Mouse (Mus musculus) forebrain, embryonic 11.5 days (tissue): ENCODE results near the gene Ubald2. TPM values are rescaled to one million over a fixed set of nuclear protein-coding genes. Genes with fewer than 3 reads are reported as not detected.
A peak's percentile ranks its signal among the peaks of the same experiment; 100 is the strongest.

Experiments
- ATAC-seq: fragments of 200-750 bp; cut with Nextera tagmentation; replicated peaks from 2 replicates; pipeline ENCODE4 v1.8.0; 2017; ENCODE audit warnings: moderate TSS enrichment; ENCODE audit not compliant: low FRiP score
- DNase-seq: peaks from one replicate; pipeline ENCODE4 v3.0.0-alpha.2; 2017; ENCODE audit warnings: low spot score
- H3K27ac ChIP-seq: fragments of 300-500 bp; sonication (generic); 2 replicates; pipeline ENCODE4 v1.5.1; 2014; ENCODE audit warnings: low read depth, low read length
- H3K27me3 ChIP-seq: fragments of 300-500 bp; sonication (generic); 2 replicates; pipeline ENCODE4 v1.6.1; 2014; ENCODE audit warnings: mild to moderate bottlenecking, low read length, mixed read lengths; ENCODE audit not compliant: control insufficient read depth, insufficient read depth
- H3K36me3 ChIP-seq: fragments of 300-500 bp; sonication (generic); 2 replicates; pipeline ENCODE4 v1.6.1; 2014; ENCODE audit warnings: mild to moderate bottlenecking, low read length, moderate library complexity, mixed read lengths; ENCODE audit not compliant: control insufficient read depth, insufficient read depth
- H3K4me1 ChIP-seq: fragments of 300-500 bp; sonication (generic); replicated peaks from 2 replicates; pipeline ENCODE4 v1.6.1; 2014; ENCODE audit warnings: low read length, mixed read lengths; ENCODE audit not compliant: control insufficient read depth, insufficient read depth
- H3K4me2 ChIP-seq: fragments of 300-500 bp; sonication (generic); 2 replicates; pipeline ENCODE4 v1.6.1; 2014; ENCODE audit warnings: low read depth, mild to moderate bottlenecking, low read length, moderate library complexity, mixed read lengths; ENCODE audit not compliant: severe bottlenecking
- H3K4me3 ChIP-seq: fragments of 300-500 bp; sonication (generic); 2 replicates; pipeline ENCODE4 v1.5.1; 2014; ENCODE audit warnings: low read depth, low read length
- H3K9ac ChIP-seq: fragments of 300-500 bp; sonication (generic); 2 replicates; pipeline ENCODE4 v1.6.1; 2014; ENCODE audit warnings: low read length
- H3K9me3 ChIP-seq: fragments of 300-500 bp; sonication (generic); 2 replicates; pipeline ENCODE4 v1.6.1; 2016; ENCODE audit warnings: low read length, mixed read lengths; ENCODE audit not compliant: control insufficient read depth
- WGBS: fragments of 180-500 bp; shearing (Covaris S2); extraction: QIAGEN DNeasy Blood & Tissue Kit; methylation state at CpG from one replicate; pipeline ENCODE4 v1.1.7; 2014; 5-methylcytosine and 5-hydroxymethylcytosine counted together
- polyA plus RNA-seq: library from polyadenylated mRNA; unstranded; fragments of >200 nt; fragmentation: Nextera tagmentation; extraction: Ambion mirVana; gene quantifications from 2 replicates; pipeline ENCODE4 v1.2.1, GENCODE M21; 2014

Gene Ubald2
- polyA plus RNA-seq, 1 experiment from 2014 or later: 80.2 TPM

DNA sequence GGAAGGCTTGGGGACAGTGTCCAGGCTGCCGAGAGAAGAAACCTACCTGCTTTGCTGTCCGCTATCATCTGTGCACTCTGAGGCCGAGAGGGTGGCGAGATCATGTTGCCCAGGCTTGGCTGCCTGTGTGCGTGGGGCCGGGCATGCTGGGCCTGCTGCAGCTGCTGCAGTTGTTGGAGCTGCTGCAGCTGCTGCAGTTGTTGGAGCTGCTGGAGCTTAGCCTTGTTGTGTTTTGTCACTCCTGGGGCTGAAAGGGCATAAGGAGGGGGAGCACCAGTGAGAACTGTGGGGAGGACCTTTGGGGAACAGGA is 8.9 kb downstream of the Ubald2 start:
- Histone ChIP-seq H3K4me3 (no peak overlapping the region), H3K9me3 (no peaks in the 10 kb centered on the region), H3K4me1 (0 out of 2 replicates have a peak, but pooled peaks cover 1% of the 10 kb centered on the region), H3K9ac (no peak overlapping the region), H3K27ac (no peak overlapping the region), H3K36me3 (0 out of 2 replicates have a peak, but pooled peaks cover 2% of the 10 kb centered on the region), H3K4me2 (no peak overlapping the region), H3K27me3 (peaks cover 7% of the 10 kb centered on the region)
- no peak for ATAC-seq
- no peak for DNase-seq
- 78% methylated on average over 6 of the region's 6 CpGs for WGBS

GRCm38 (mm10) chr11:116443311-116443710 is 9.4 kb downstream of the Ubald2 start:
- no peak overlapping the region for H3K4me2 ChIP-seq
- no peak overlapping the region for H3K9ac ChIP-seq
- 0 out of 2 replicates have a peak, but pooled peaks cover 2% of the 10 kb centered on the region for H3K36me3 ChIP-seq
- DNase-seq (no peak), ATAC-seq (no peak)
- peaks cover 7% of the 10 kb centered on the region for H3K27me3 ChIP-seq
- H3K4me1 ChIP-seq: 0 out of 2 replicates have a peak, but pooled peaks cover 1% of the 10 kb centered on the region
- H3K4me3 ChIP-seq: no peak overlapping the region
- no peaks in the 10 kb centered on the region for H3K9me3 ChIP-seq
- no peak overlapping the region for H3K27ac ChIP-seq
- 87% methylated on average over 6 of the region's 6 CpGs for WGBS

DNA sequence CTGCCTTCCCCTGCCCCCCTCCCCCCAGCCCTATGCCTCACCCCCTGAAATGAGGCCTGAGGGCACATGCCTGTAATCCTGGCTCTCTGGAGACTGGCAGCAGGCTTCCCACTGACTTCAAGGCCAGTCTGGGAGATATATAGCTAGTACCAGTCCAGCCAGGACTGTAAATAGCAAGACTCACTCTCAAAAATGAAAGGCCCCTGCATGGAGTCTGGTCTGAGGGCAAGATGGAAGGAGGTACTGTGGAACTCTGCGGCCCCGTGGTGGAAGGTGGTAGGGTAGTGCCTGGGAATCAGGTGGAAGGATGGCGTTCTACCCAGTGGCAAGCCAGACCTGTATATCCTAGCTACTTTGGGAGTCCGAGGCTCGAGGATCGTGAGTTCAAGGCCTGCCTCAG is 10.0 kb downstream of the Ubald2 start:
- Histone ChIP-seq H3K36me3 (0 out of 2 replicates have a peak, but pooled peaks cover 2% of the 10 kb centered on the region), H3K4me3 (no peak overlapping the region), H3K4me1 (0 out of 2 replicates have a peak, but pooled peaks cover 1% of the 10 kb centered on the region), H3K27me3 (peaks cover 7% of the 10 kb centered on the region), H3K9me3 (no peaks in the 10 kb centered on the region), H3K27ac (no peak overlapping the region), H3K4me2 (no peak overlapping the region), H3K9ac (no peak overlapping the region)
- DNase-seq: no peak
- 82% methylated on average over 6 of the region's 6 CpGs for WGBS
- ATAC-seq: no peak

DNA sequence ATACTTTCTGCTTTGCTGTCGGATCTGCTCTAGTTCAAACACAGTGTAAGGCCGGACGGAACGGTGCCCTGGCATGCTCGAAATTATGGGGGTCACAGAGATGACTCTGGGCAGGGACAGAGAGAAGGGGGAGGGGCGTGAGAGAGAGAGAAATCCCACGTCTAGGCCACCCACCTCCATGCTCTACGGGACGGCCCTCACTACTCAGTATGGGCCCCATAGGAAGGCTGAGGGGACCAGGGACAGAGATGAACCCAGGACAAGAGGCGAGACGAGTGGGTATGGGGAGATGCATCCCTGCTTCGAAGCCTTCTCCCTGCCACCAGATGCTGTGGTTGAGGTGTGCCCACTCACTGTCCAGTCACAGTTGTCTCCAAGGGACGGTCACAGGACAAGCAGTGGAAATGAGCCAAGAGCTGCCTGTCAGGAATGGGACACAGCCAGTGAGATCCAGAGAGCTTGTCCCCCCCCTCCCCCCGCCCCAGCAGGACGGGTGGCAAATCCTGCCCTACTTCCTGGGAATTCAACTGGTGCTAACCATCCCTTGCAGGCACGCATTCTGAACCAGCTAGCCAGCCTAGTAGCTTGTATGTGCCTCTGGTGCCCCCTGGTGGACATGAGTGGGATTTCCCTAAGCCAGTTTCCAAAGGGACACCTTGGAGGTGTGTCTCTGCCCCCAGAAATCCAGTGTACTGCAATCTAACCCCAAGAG is 11.9 kb downstream of the Ubald2 start:
- 32% methylated on average over 16 of the region's 16 CpGs for WGBS
- Histone ChIP-seq H3K27ac (no peak overlapping the region), H3K36me3 (no peaks in the 10 kb centered on the region), H3K9me3 (no peaks in the 10 kb centered on the region), H3K27me3 (peaks cover 7% of the 10 kb centered on the region), H3K4me1 (0 out of 2 replicates have a peak, but pooled peaks cover 1% of the 10 kb centered on the region), H3K9ac (no peak overlapping the region), H3K4me3 (no peak overlapping the region), H3K4me2 (no peak overlapping the region)
- DNase-seq: peak; percentile 97
- peak; percentile 30 for ATAC-seq

DNA sequence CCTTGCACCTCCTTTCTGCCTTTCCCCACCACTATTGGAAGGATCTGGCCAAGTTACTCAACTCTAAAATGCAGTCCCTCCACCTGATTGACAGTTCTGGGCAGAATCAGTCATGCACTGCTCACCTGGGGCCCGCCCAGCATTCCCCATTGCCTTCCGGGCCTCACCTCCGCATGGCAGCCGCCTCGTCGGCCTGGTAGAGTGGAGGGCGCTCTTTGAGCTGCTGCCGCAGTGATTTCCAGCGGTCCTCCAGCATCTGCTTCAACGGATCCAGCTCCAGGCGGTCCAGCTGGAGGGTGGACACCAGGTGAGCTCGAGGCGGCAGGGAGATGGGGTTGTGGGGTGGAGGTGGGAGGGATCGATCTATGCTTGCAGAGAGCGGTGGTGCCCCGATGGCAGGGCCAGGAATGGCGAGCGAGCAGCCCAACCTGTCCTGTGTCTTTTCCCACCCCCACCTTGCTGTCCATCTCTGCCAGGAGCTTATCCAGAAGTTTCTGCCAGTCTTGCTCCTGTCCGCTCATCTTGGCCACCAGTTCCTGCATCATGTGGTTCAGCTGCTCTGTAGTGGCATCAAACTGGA is 12.5 kb downstream of the Ubald2 start:
- peaks cover 7% of the 10 kb centered on the region for H3K27me3 ChIP-seq
- DNase-seq (no peak), ATAC-seq (0 out of 2 replicates have a peak, but pooled peaks have one; percentile 15)
- no peak overlapping the region for H3K9ac ChIP-seq
- H3K4me2 ChIP-seq: no peak overlapping the region
- 14% methylated on average over 19 of the region's 19 CpGs for WGBS
- H3K36me3 ChIP-seq: no peaks in the 10 kb centered on the region
- H3K27ac ChIP-seq: no peak overlapping the region
- H3K9me3 ChIP-seq: no peaks in the 10 kb centered on the region
- H3K4me1 ChIP-seq: 0 out of 2 replicates have a peak, but pooled peaks cover 1% of the 10 kb centered on the region
- no peak overlapping the region for H3K4me3 ChIP-seq

GRCm38 (mm10) chr11:116447822-116448221 is 13.9 kb downstream of the Ubald2 start:
- H3K9ac ChIP-seq: no peak overlapping the region
- no peaks in the 10 kb centered on the region for H3K36me3 ChIP-seq
- ATAC-seq (no peak), DNase-seq (no peak)
- H3K9me3 ChIP-seq: no peaks in the 10 kb centered on the region
- 0 out of 2 replicates have a peak, but pooled peaks cover 1% of the 10 kb centered on the region for H3K4me1 ChIP-seq
- 67% methylated on average over 5 of the region's 5 CpGs for WGBS
- H3K27ac ChIP-seq: no peak overlapping the region
- H3K4me3 ChIP-seq: no peak overlapping the region
- no peak overlapping the region for H3K4me2 ChIP-seq
- H3K27me3 ChIP-seq: peaks cover 7% of the 10 kb centered on the region

DNA sequence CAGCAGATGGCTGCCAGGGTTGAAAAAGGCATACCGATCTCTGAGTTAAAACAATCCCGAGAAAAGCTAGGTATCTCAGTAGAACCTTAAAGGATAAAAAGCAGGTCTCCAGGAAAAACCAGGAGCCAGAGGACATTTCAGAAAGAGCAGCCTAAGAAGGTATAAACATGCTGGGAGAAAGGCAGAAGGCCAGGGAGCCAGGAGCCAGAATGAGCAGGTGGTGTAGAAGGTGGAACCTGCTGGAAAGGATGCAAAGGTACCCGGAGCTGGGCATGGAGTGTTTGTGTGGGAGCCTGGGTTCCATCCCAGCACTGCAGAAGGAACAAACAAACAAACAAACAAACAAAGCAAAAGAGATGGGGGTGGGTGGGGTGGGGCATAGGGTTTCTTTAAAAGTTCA is 15.4 kb downstream of the Ubald2 start:
- Histone ChIP-seq H3K4me3 (no peak overlapping the region), H3K27me3 (peaks cover 7% of the 10 kb centered on the region), H3K27ac (no peak overlapping the region), H3K4me2 (no peak overlapping the region), H3K9ac (no peak overlapping the region), H3K36me3 (no peaks in the 10 kb centered on the region), H3K4me1 (0 out of 2 replicates have a peak, but pooled peaks cover 1% of the 10 kb centered on the region), H3K9me3 (no peaks in the 10 kb centered on the region)
- over 99% methylated on average over 3 of the region's 3 CpGs for WGBS
- no peak for ATAC-seq
- no peak for DNase-seq

DNA sequence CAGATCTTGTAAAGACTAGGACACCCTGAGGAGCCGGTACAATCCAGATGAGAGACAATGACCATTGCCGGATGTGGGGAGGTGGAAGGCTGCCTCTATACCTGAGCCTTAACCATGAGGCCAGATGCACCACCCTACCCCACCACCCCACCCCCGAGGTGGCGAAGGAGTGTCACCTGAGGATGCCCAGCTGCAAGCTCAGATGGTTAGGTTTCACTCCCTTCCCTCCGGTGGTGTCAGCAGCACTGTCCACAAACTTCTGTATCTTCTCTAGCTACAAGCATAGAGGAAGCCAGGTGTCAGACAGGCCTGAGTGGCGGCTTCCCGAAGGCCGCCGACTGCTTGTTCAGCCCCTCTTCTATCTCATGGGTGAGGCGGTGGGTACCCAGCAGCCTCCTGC is 20.0 kb downstream of the Ubald2 start:
- H3K27ac ChIP-seq: no peak overlapping the region
- H3K9me3 ChIP-seq: no peaks in the 10 kb centered on the region
- H3K4me2 ChIP-seq: no peak overlapping the region
- H3K4me3 ChIP-seq: no peak overlapping the region
- H3K9ac ChIP-seq: no peak overlapping the region
- no peaks in the 10 kb centered on the region for H3K27me3 ChIP-seq
- H3K36me3 ChIP-seq: no peaks in the 10 kb centered on the region
- DNase-seq: no peak
- WGBS: 91% methylated on average over 10 of the region's 10 CpGs
- H3K4me1 ChIP-seq: no peaks in the 10 kb centered on the region
- no peak for ATAC-seq

DNA sequence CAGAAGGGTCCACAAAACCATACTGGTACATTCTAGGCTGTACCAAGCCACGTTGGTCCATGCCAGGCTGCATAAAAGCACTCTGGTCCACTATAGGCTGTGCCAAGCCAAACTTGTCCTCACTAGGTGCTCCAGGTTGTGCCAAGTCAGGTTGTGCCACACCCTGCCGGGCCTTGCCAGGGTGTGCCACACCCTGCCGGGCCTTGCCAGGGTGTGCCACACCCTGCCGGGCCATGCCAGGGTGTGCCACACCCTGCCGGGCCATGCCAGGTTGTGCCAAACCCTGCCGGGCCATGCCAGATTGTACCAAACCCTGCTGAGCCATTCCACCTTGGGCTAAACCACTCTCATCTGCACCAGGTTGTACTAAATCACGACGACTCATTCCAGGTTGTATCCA is 22.3 kb downstream of the Ubald2 start:
- H3K4me3 ChIP-seq: no peak overlapping the region
- no peak overlapping the region for H3K4me2 ChIP-seq
- no peaks in the 10 kb centered on the region for H3K4me1 ChIP-seq
- ATAC-seq: no peak
- no peak for DNase-seq
- WGBS: 85% methylated on average over 8 of the region's 8 CpGs
- no peaks in the 10 kb centered on the region for H3K27me3 ChIP-seq
- no peak overlapping the region for H3K9ac ChIP-seq
- no peaks in the 10 kb centered on the region for H3K9me3 ChIP-seq
- no peaks in the 10 kb centered on the region for H3K36me3 ChIP-seq
- no peak overlapping the region for H3K27ac ChIP-seq
